Mouse (Mus musculus): ENCODE data around the gene Cebpb.

DNA sequence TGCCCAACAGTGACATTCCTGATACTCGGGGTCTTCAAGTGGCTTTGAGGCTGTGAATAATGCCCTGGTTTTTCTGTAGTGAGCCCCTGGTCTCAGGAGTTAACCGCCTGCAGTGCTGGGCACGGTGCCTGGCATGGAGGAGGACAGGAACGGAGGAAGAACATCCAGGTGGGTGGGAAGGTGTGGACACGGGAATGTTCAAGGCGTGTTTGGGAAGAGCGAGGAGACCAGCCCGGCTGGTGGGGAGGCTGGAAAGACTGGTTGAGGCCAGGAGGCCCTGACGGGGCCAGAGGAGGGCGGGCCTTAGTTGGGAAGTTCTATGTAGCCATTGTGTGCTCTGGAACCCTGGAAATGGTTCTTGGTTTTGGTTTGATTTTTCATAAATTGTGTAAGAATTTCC lies 37.2 kb downstream of the Cebpb start:
- no peak for TF ChIP-seq CTCF (IDR thresholded peaks at IDR 0.05; ENCODE audit: extremely low read depth, insufficient read length, insufficient replicate concordance, low read depth, low read length)
- no peak for TF ChIP-seq POLR2A (IDR thresholded peaks at IDR 0.05; ENCODE audit: low read depth, low read length)

Measured in small intestine, adult 2 months (tissue).